ENCODE assay signal across 17 mouse cellular contexts in genomic region chr1:62122426-62122825, GRCm38 (mm10).
DNase-seq lines count a peak whose midpoint lies in the region; ATAC-seq lines count a peak whose summit lies in the region.
"Had no signal": no experiment of that assay in that cellular context is flagged by ENCODE, and none has a peak within 500 bp of the region (broad histone marks: within the 10 kb centered on the region; RNA-seq: fewer than 3 reads in every experiment).

No protein-coding gene starts in this region.

- DNase-seq in midbrain, embryonic 11.5 days (ENCODE audit: low spot score, missing footprints), result peak; percentile 62
- DNase-seq in cerebellum, adult 11 months, result no peak
- no peak for DNase-seq in layer of hippocampus, postnatal 10 days (ENCODE audit: low spot score in 2 of 2)
- DNase-seq: adrenal gland, adult 2 months; adrenal gland, postnatal 10 days; adrenal gland, postnatal 25 days; cerebellum, adult 11-12 months; cerebellum, adult 2 months; cerebellum, adult 9-10 months; cerebellum, postnatal 25 days; forebrain, postnatal 0 days had no signal

- no peak overlapping the region for H3K4me3 ChIP-seq in midbrain, embryonic 11.5 days (ENCODE audit: low read depth, low read length)
- H3K4me3 ChIP-seq in midbrain, embryonic 15.5 days, result no peak overlapping the region
- no peak overlapping the region for H3K4me3 ChIP-seq in intestine, embryonic 16.5 days (ENCODE audit: low read length)
- H3K4me3 ChIP-seq: embryonic facial prominence, embryonic 10.5 days; embryonic facial prominence, embryonic 12.5 days; forebrain, embryonic 13.5 days; forebrain, embryonic 15.5 days had no signal

- no peak overlapping the region for H3K27ac ChIP-seq in midbrain, embryonic 11.5 days (ENCODE audit: low read depth, low read length)
- no peak overlapping the region for H3K27ac ChIP-seq in midbrain, embryonic 15.5 days
- no peak overlapping the region for H3K27ac ChIP-seq in intestine, embryonic 16.5 days (ENCODE audit: low read length)
- H3K27ac ChIP-seq: embryonic facial prominence, embryonic 10.5 days; embryonic facial prominence, embryonic 12.5 days; forebrain, embryonic 13.5 days; forebrain, embryonic 15.5 days had no signal

- no peak overlapping the region for H3K9ac ChIP-seq in midbrain, embryonic 11.5 days (ENCODE audit: low read length)
- H3K9ac ChIP-seq in midbrain, embryonic 15.5 days, result no peak overlapping the region
- no peak overlapping the region for H3K9ac ChIP-seq in intestine, embryonic 16.5 days (ENCODE audit: low read depth, low read length)
- H3K9ac ChIP-seq: embryonic facial prominence, embryonic 12.5 days; forebrain, embryonic 13.5 days; forebrain, embryonic 15.5 days; forebrain, postnatal 0 days had no signal

- H3K4me1 ChIP-seq in midbrain, embryonic 11.5 days (ENCODE audit: control insufficient read depth, insufficient read depth, low read length), result no peaks in the 10 kb centered on the region
- H3K4me1 ChIP-seq in midbrain, embryonic 15.5 days, result no peaks in the 10 kb centered on the region
- H3K4me1 ChIP-seq in intestine, embryonic 16.5 days (ENCODE audit: control insufficient read depth, insufficient read depth, low read length), result no peaks in the 10 kb centered on the region
- H3K4me1 ChIP-seq: embryonic facial prominence, embryonic 10.5 days; embryonic facial prominence, embryonic 12.5 days; forebrain, embryonic 13.5 days; forebrain, embryonic 15.5 days had no signal

- no peak overlapping the region for H3K4me2 ChIP-seq in midbrain, embryonic 11.5 days
- H3K4me2 ChIP-seq in midbrain, embryonic 15.5 days, result no peak overlapping the region
- H3K4me2 ChIP-seq in intestine, embryonic 16.5 days (ENCODE audit: low read depth, low read length), result no peak overlapping the region
- H3K4me2 ChIP-seq: embryonic facial prominence, embryonic 12.5 days; forebrain, embryonic 13.5 days; forebrain, embryonic 15.5 days had no signal

- no peak for ATAC-seq in midbrain, embryonic 11.5 days (ENCODE audit: low FRiP score)
- ATAC-seq in midbrain, embryonic 15.5 days (replicated peaks), result no peak
- ATAC-seq in intestine, embryonic 16.5 days, result peak; percentile 90
- ATAC-seq: forebrain, embryonic 13.5 days; forebrain, embryonic 15.5 days; forebrain, postnatal 0 days had no signal

- no peaks in the 10 kb centered on the region for H3K27me3 ChIP-seq in midbrain, embryonic 11.5 days (ENCODE audit: control insufficient read depth, insufficient read depth, low read length)
- H3K27me3 ChIP-seq in midbrain, embryonic 15.5 days (replicated peaks), result no peaks in the 10 kb centered on the region
- H3K27me3 ChIP-seq in intestine, embryonic 16.5 days (replicated peaks; ENCODE audit: control insufficient read depth, insufficient read depth, low read length), result no peaks in the 10 kb centered on the region
- H3K27me3 ChIP-seq: embryonic facial prominence, embryonic 12.5 days; forebrain, embryonic 13.5 days; forebrain, embryonic 15.5 days had no signal

- WGBS in midbrain, embryonic 11.5 days, result 100% methylated on average over 1 of the region's 1 CpGs
- WGBS in midbrain, embryonic 15.5 days, result 92% methylated on average over 1 of the region's 1 CpGs
- WGBS in intestine, embryonic 16.5 days, result 83% methylated on average over 1 of the region's 1 CpGs

- no peaks in the 10 kb centered on the region for H3K9me3 ChIP-seq in midbrain, embryonic 11.5 days (ENCODE audit: control insufficient read depth, low read length)
- H3K9me3 ChIP-seq in midbrain, embryonic 15.5 days, result no peaks in the 10 kb centered on the region
- H3K9me3 ChIP-seq in intestine, embryonic 16.5 days (ENCODE audit: control insufficient read depth, low read length), result no peaks in the 10 kb centered on the region
- H3K9me3 ChIP-seq: embryonic facial prominence, embryonic 10.5 days; embryonic facial prominence, embryonic 12.5 days; forebrain, embryonic 13.5 days; forebrain, embryonic 15.5 days had no signal

- H3K36me3 ChIP-seq in midbrain, embryonic 11.5 days (ENCODE audit: control insufficient read depth, insufficient read depth, low read length), result no peaks in the 10 kb centered on the region
- no peaks in the 10 kb centered on the region for H3K36me3 ChIP-seq in midbrain, embryonic 15.5 days (replicated peaks)
- H3K36me3 ChIP-seq in intestine, embryonic 16.5 days (ENCODE audit: control insufficient read depth, insufficient read depth, low read length), result no peaks in the 10 kb centered on the region
- H3K36me3 ChIP-seq: embryonic facial prominence, embryonic 10.5 days; embryonic facial prominence, embryonic 12.5 days; forebrain, embryonic 15.5 days had no signal
